ENCODE assay signal across 10 mouse cellular contexts in the genomic region with DNA sequence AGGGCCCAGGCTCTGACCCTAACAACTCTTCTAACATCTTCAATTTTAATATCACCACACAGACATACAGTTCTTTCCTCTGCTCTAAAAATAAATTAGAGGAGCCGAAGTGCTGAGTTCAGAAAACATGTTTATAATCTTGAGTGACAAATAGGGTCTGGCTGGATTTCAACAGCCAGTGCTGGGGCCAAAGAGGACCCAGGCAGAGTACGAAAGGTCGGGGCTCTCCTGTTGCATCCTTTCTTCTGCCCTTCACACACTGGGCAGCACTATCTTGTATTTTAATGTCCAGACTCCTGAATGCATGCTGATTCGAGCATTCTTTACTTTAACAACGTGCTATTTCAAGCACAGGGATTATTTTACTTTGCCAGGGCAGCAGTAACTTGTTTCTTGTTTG. TPM values are rescaled to one million over a fixed set of nuclear protein-coding genes. Genes with fewer than 3 reads are reported as not detected.
DNase-seq lines count a peak whose midpoint lies in the region; ATAC-seq and TF ChIP-seq lines count a peak whose summit lies in the region.
"Had no signal": no experiment of that assay in that cellular context is flagged by ENCODE, and none has a peak within 500 bp of the region (broad histone marks: within the 10 kb centered on the region; RNA-seq: fewer than 3 reads in every experiment).

No protein-coding gene starts in this region.

- intact Hi-C loops in gastrocnemius, postnatal 14 days (cut with DNase I; ENCODE audit: low total_unique reads) = no loop called here

- H3K9ac ChIP-seq in lung, postnatal 0 days (replicated peaks; ENCODE audit: low read depth) = no peak overlapping the region
- H3K9ac ChIP-seq: embryonic facial prominence, embryonic 15.5 days had no signal

- H3K36me3 ChIP-seq in lung, postnatal 0 days (ENCODE audit: insufficient read depth, low read length) = no peaks in the 10 kb centered on the region
- H3K36me3 ChIP-seq: embryonic facial prominence, embryonic 15.5 days had no signal

- peaks cover 11% of the 10 kb centered on the region; the same call in 1 of the 2 replicates for H3K4me1 ChIP-seq in lung, postnatal 0 days (ENCODE audit: insufficient read depth, low read depth, low read length)
- H3K4me1 ChIP-seq: embryonic facial prominence, embryonic 15.5 days had no signal

- peak; percentile 46 for DNase-seq in adrenal gland, adult 2 months
- no peak for DNase-seq in adrenal gland, postnatal 4 days (ENCODE audit: low spot score in 2 of 2)
- peak; percentile 63 for DNase-seq in gastrocnemius, postnatal 14 days
- peak; percentile 63 for DNase-seq in kidney, adult 11 months
- peak; percentile 30 for DNase-seq in lung, postnatal 0 days (ENCODE audit: low spot score)
- DNase-seq in right cerebral cortex, postnatal 4 days = no peak
- DNase-seq in left cerebral cortex, adult 18-20 months (ENCODE audit: low spot score in 2 of 2) = no peak
- DNase-seq in frontal cortex, postnatal 36 days (ENCODE audit: low spot score in 2 of 2) = no peak

- no peak overlapping the region; the same call in 1 of the 2 replicates for H3K4me2 ChIP-seq in lung, postnatal 0 days (replicated peaks; ENCODE audit: low read depth, low read length)
- H3K4me2 ChIP-seq: embryonic facial prominence, embryonic 15.5 days had no signal

- peak; percentile 36 for ATAC-seq in lung, postnatal 0 days
- ATAC-seq: activated CD4-positive, CD25-positive, alpha-beta regulatory T cell, adult 4 months had no signal

- TF ChIP-seq EP300 in lung, postnatal 0 days (IDR thresholded peaks at IDR 0.05) = no peak

- no peak overlapping the region for H3K4me3 ChIP-seq in lung, postnatal 0 days (ENCODE audit: low read depth, low read length)
- H3K4me3 ChIP-seq: embryonic facial prominence, embryonic 15.5 days had no signal

- H3K27me3 ChIP-seq in lung, postnatal 0 days (replicated peaks; ENCODE audit: insufficient read depth, low read length) = no peaks in the 10 kb centered on the region
- H3K27me3 ChIP-seq: embryonic facial prominence, embryonic 15.5 days had no signal

- no peaks in the 10 kb centered on the region for H3K9me3 ChIP-seq in lung, postnatal 0 days (ENCODE audit: low read length)
- H3K9me3 ChIP-seq: embryonic facial prominence, embryonic 15.5 days had no signal

- peak overlapping the region; percentile 76 for H3K27ac ChIP-seq in lung, postnatal 0 days (ENCODE audit: low read length)
- H3K27ac ChIP-seq: embryonic facial prominence, embryonic 15.5 days had no signal

- TF ChIP-seq CTCF in lung, postnatal 0 days (IDR thresholded peaks at IDR 0.05) = no peak

- 9% methylated on average over 5 of the region's 5 CpGs for WGBS in lung, postnatal 0 days

RNA-seq across cellular contexts. Expression of a gene that starts 13.2 kb away (rescaled TPM):
- 100 to 1,000 TPM; 281 to 437 TPM for total RNA-seq in adrenal gland, adult 2 months (2021)
- polyA plus RNA-seq in adrenal gland, adult 2 months (2012; rRNA removed) = 147 and 215 TPM in 2 replicates
- 10 to 100 TPM; 71.3 to 86.9 TPM for total RNA-seq in adrenal gland, postnatal 4 days (2021)
- 1,000 to 10,000 TPM in 1 of 2 experiments, 100 to 1,000 TPM in 1; 316 to 1,979 TPM for total RNA-seq in gastrocnemius, postnatal 14 days (2021)
- 4.5 and 8.4 TPM in 2 replicates for polyA plus RNA-seq in lung, postnatal 0 days (2015; fragmentation: Nextera tagmentation; extraction: Ambion mirVana)
- 10 to 100 TPM; 14.5 to 14.6 TPM for total RNA-seq in left cerebral cortex, adult 18-20 months (2021)
- polyA plus RNA-seq: activated CD4-positive, CD25-positive, alpha-beta regulatory T cell, adult 4 months had no signal

Comparison
In these comparisons a context has a peak if more than half of its experiments do, and no peak if none do; other contexts are left out.
1. DNase-seq: peak in adrenal gland, adult 2 months (single experiment), gastrocnemius, postnatal 14 days (single experiment), kidney, adult 11 months (single experiment) and lung, postnatal 0 days (single experiment); none in adrenal gland, postnatal 4 days (0 of 2), right cerebral cortex, postnatal 4 days (single experiment), left cerebral cortex, adult 18-20 months (0 of 2) and frontal cortex, postnatal 36 days (0 of 2).
2. RNA of a gene that starts 13.2 kb away (total RNA-seq): 316 to 1,979 TPM in gastrocnemius, postnatal 14 days, 281 to 437 TPM in adrenal gland, adult 2 months and 71.3 to 86.9 TPM in adrenal gland, postnatal 4 days; 14.5 to 14.6 TPM in left cerebral cortex, adult 18-20 months; every median in the first group is over 4 times any median in the second.